Mouse (Mus musculus): Measurements from ENCODE around the gene Il5. TPM values are rescaled to one million over a fixed set of nuclear protein-coding genes. Genes with fewer than 3 reads are reported as not detected.
A peak's percentile ranks its signal among the peaks of the same experiment; 100 is the strongest.

Gene Il5
- polyA plus RNA-seq, 1 experiment = not detected

- peak; percentile 0 for DNase-seq (ENCODE audit: low read depth)
- TF ChIP-seq CTCF (IDR thresholded peaks at IDR 0.05; ENCODE audit: borderline replicate concordance, extremely low read depth, insufficient read depth, insufficient read length) = no peak
- TF ChIP-seq POLR2A (IDR thresholded peaks at IDR 0.05; ENCODE audit: borderline replicate concordance, extremely low read depth, insufficient read depth, insufficient read length, poor library complexity, severe bottlenecking) = no peak
These were observed 12.9 kb upstream of the Il5 start for GRCm38 (mm10) chr11:53707718-53708009.

- DNase-seq (ENCODE audit: low read depth) = no peak
- TF ChIP-seq CTCF (IDR thresholded peaks at IDR 0.05; ENCODE audit: borderline replicate concordance, extremely low read depth, insufficient read depth, insufficient read length) = no peak
- TF ChIP-seq POLR2A (IDR thresholded peaks at IDR 0.05; ENCODE audit: borderline replicate concordance, extremely low read depth, insufficient read depth, insufficient read length, poor library complexity, severe bottlenecking) = no peak
These were observed 893 bp upstream of the Il5 start for GRCm38 (mm10) chr11:53719701-53720100.

GRCm38 (mm10) chr11:53731457-53731856, 10.9 kb downstream of the Il5 start:
- TF ChIP-seq POLR2A (IDR thresholded peaks at IDR 0.05; ENCODE audit: borderline replicate concordance, extremely low read depth, insufficient read depth, insufficient read length, poor library complexity, severe bottlenecking) (no peak), CTCF (IDR thresholded peaks at IDR 0.05; ENCODE audit: borderline replicate concordance, extremely low read depth, insufficient read depth, insufficient read length) (no peak)
- no peak for DNase-seq (ENCODE audit: low read depth)

- DNase-seq (ENCODE audit: low read depth) = no peak
- TF ChIP-seq POLR2A (IDR thresholded peaks at IDR 0.05; ENCODE audit: borderline replicate concordance, extremely low read depth, insufficient read depth, insufficient read length, poor library complexity, severe bottlenecking) = no peak
- no peak for TF ChIP-seq CTCF (IDR thresholded peaks at IDR 0.05; ENCODE audit: borderline replicate concordance, extremely low read depth, insufficient read depth, insufficient read length)
These were observed 11.7 kb downstream of the Il5 start for GRCm38 (mm10) chr11:53732244-53732643.

GRCm38 (mm10) chr11:53733824-53734223, 13.2 kb downstream of the Il5 start:
- no peak for DNase-seq (ENCODE audit: low read depth)
- TF ChIP-seq POLR2A (IDR thresholded peaks at IDR 0.05; ENCODE audit: borderline replicate concordance, extremely low read depth, insufficient read depth, insufficient read length, poor library complexity, severe bottlenecking) (no peak), CTCF (IDR thresholded peaks at IDR 0.05; ENCODE audit: borderline replicate concordance, extremely low read depth, insufficient read depth, insufficient read length) (no peak)

GRCm38 (mm10) chr11:53734431-53734830, 13.8 kb downstream of the Il5 start:
- DNase-seq (ENCODE audit: low read depth) = no peak
- no peak for TF ChIP-seq CTCF (IDR thresholded peaks at IDR 0.05; ENCODE audit: borderline replicate concordance, extremely low read depth, insufficient read depth, insufficient read length)
- TF ChIP-seq POLR2A (IDR thresholded peaks at IDR 0.05; ENCODE audit: borderline replicate concordance, extremely low read depth, insufficient read depth, insufficient read length, poor library complexity, severe bottlenecking) = no peak

GRCm38 (mm10) chr11:53734970-53735681, 14.5 kb downstream of the Il5 start:
- no peak for TF ChIP-seq POLR2A (IDR thresholded peaks at IDR 0.05; ENCODE audit: borderline replicate concordance, extremely low read depth, insufficient read depth, insufficient read length, poor library complexity, severe bottlenecking)
- no peak for TF ChIP-seq CTCF (IDR thresholded peaks at IDR 0.05; ENCODE audit: borderline replicate concordance, extremely low read depth, insufficient read depth, insufficient read length)
- DNase-seq (ENCODE audit: low read depth) = no peak

- TF ChIP-seq CTCF (IDR thresholded peaks at IDR 0.05; ENCODE audit: borderline replicate concordance, extremely low read depth, insufficient read depth, insufficient read length) (peak; percentile 92), POLR2A (IDR thresholded peaks at IDR 0.05; ENCODE audit: borderline replicate concordance, extremely low read depth, insufficient read depth, insufficient read length, poor library complexity, severe bottlenecking) (no peak)
- DNase-seq (ENCODE audit: low read depth) = peak; percentile 92
These were observed 15.2 kb downstream of the Il5 start for GRCm38 (mm10) chr11:53735682-53736245.

GRCm38 (mm10) chr11:53736771-53737572, 16.4 kb downstream of the Il5 start:
- peak; percentile 84 for DNase-seq (ENCODE audit: low read depth)
- TF ChIP-seq POLR2A (IDR thresholded peaks at IDR 0.05; ENCODE audit: borderline replicate concordance, extremely low read depth, insufficient read depth, insufficient read length, poor library complexity, severe bottlenecking) (no peak), CTCF (IDR thresholded peaks at IDR 0.05; ENCODE audit: borderline replicate concordance, extremely low read depth, insufficient read depth, insufficient read length) (peak; percentile 67)

GRCm38 (mm10) chr11:53737573-53737946, 17.0 kb downstream of the Il5 start:
- TF ChIP-seq POLR2A (IDR thresholded peaks at IDR 0.05; ENCODE audit: borderline replicate concordance, extremely low read depth, insufficient read depth, insufficient read length, poor library complexity, severe bottlenecking) (no peak), CTCF (IDR thresholded peaks at IDR 0.05; ENCODE audit: borderline replicate concordance, extremely low read depth, insufficient read depth, insufficient read length) (peak; percentile 56; the same call in 1 of the 2 replicates)
- DNase-seq (ENCODE audit: low read depth) = peak; percentile 35

GRCm38 (mm10) chr11:53742353-53742752, 21.8 kb downstream of the Il5 start:
- DNase-seq (ENCODE audit: low read depth) = no peak
- TF ChIP-seq CTCF (IDR thresholded peaks at IDR 0.05; ENCODE audit: borderline replicate concordance, extremely low read depth, insufficient read depth, insufficient read length) = no peak; the same call in 1 of the 2 replicates
- no peak for TF ChIP-seq POLR2A (IDR thresholded peaks at IDR 0.05; ENCODE audit: borderline replicate concordance, extremely low read depth, insufficient read depth, insufficient read length, poor library complexity, severe bottlenecking)

Measured in brain, embryonic 14.5 days (tissue).